ENCODE assay signal across 9 mouse cellular contexts in genomic region chr1:75000496-75000895, GRCm38 (mm10). TPM values are rescaled to one million over a fixed set of nuclear protein-coding genes. Genes with fewer than 3 reads are reported as not detected.
DNase-seq lines count a peak whose midpoint lies in the region; ATAC-seq and TF ChIP-seq lines count a peak whose summit lies in the region.
"Had no signal": no experiment of that assay in that cellular context is flagged by ENCODE, and none has a peak within 500 bp of the region (broad histone marks: within the 10 kb centered on the region; RNA-seq: fewer than 3 reads in every experiment).

No protein-coding gene starts in this region.

- peak; percentile 52 for TF ChIP-seq RAD21 in MEL (IDR thresholded peaks at IDR 0.05; ENCODE audit: low read depth, low read length)

- DNase-seq in hindbrain, embryonic 11.5 days (ENCODE audit: low spot score), result peak; percentile 71
- DNase-seq in 3T3-L1 (ENCODE audit: low read depth, low spot score) (peak; percentile 62), MEL (ENCODE audit: low read depth, low spot score) (peak; percentile 68)
- DNase-seq in cerebellum, adult 18-20 months, result peak; percentile 34 to 59
- DNase-seq in heart, postnatal 4 days, result peak; percentile 49
- peak; percentile 65 for DNase-seq in lung, embryonic 14.5 days
- peak; percentile 23 for DNase-seq in thymus, postnatal 25 days

- no peak overlapping the region for H3K4me2 ChIP-seq in hindbrain, embryonic 11.5 days (replicated peaks; ENCODE audit: low read depth, low read length)
- H3K4me2 ChIP-seq in hindbrain, embryonic 12.5 days (replicated peaks), result no peak overlapping the region
- H3K4me2 ChIP-seq in lung, embryonic 14.5 days, result no peak overlapping the region
- H3K4me2 ChIP-seq: liver, embryonic 15.5 days had no signal

- H3K36me3 ChIP-seq in hindbrain, embryonic 11.5 days (ENCODE audit: control insufficient read depth, insufficient read depth, low read length), result no peaks in the 10 kb centered on the region
- H3K36me3 ChIP-seq in hindbrain, embryonic 12.5 days, result no peaks in the 10 kb centered on the region
- H3K36me3 ChIP-seq in MEL (ENCODE audit: control insufficient read depth in 1 of 2, insufficient read depth in 2 of 2, low read length in 2 of 2), result peaks cover 0 to 5% of the 10 kb centered on the region in 2 experiments; a peak in 2 of 4 replicates
- no peaks in the 10 kb centered on the region for H3K36me3 ChIP-seq in lung, embryonic 14.5 days (ENCODE audit: insufficient read depth)
- H3K36me3 ChIP-seq: liver, embryonic 15.5 days had no signal

- no peak overlapping the region for H3K9ac ChIP-seq in hindbrain, embryonic 11.5 days (ENCODE audit: low read depth, low read length)
- H3K9ac ChIP-seq in hindbrain, embryonic 12.5 days, result no peak overlapping the region
- H3K9ac ChIP-seq in MEL (ENCODE audit: control insufficient read depth, low read depth, low read length, poor library complexity, severe bottlenecking), result no peak overlapping the region
- no peak overlapping the region for H3K9ac ChIP-seq in lung, embryonic 14.5 days
- H3K9ac ChIP-seq: liver, embryonic 15.5 days had no signal

- H3K27me3 ChIP-seq in hindbrain, embryonic 11.5 days (ENCODE audit: control insufficient read depth, insufficient read depth, low read length), result no peaks in the 10 kb centered on the region
- no peaks in the 10 kb centered on the region for H3K27me3 ChIP-seq in hindbrain, embryonic 12.5 days
- no peaks in the 10 kb centered on the region for H3K27me3 ChIP-seq in MEL (ENCODE audit: control insufficient read depth in 1 of 2, insufficient read depth in 2 of 2, low read length in 2 of 2)
- H3K27me3 ChIP-seq in lung, embryonic 14.5 days (ENCODE audit: insufficient read depth, low read length), result no peaks in the 10 kb centered on the region
- H3K27me3 ChIP-seq: liver, embryonic 15.5 days had no signal

- TF ChIP-seq POLR2A in MEL (IDR thresholded peaks at IDR 0.05; ENCODE audit: control insufficient read depth in 1 of 2, insufficient read depth in 1 of 2, low read depth in 1 of 2, low read length in 2 of 2, poor library complexity in 1 of 2), result no peak

- H3K4me3 ChIP-seq in hindbrain, embryonic 11.5 days (ENCODE audit: low read depth, low read length), result no peak overlapping the region
- H3K4me3 ChIP-seq in hindbrain, embryonic 12.5 days, result no peak overlapping the region
- no peak overlapping the region for H3K4me3 ChIP-seq in MEL (ENCODE audit: control insufficient read depth in 1 of 2, insufficient read depth in 1 of 2, low read depth in 2 of 2, low read length in 2 of 2)
- no peak overlapping the region for H3K4me3 ChIP-seq in lung, embryonic 14.5 days (ENCODE audit: low read depth, low read length)
- H3K4me3 ChIP-seq: liver, embryonic 15.5 days had no signal

- peak; percentile 82 to 100 (median 87) for TF ChIP-seq CTCF in MEL (IDR thresholded peaks at IDR 0.05 in 2 of 3, conservative IDR thresholded peaks at IDR 0.05 in 1 of 3; ENCODE audit: control insufficient read depth in 1 of 3, insufficient read depth in 1 of 3, low read depth in 2 of 3, low read length in 3 of 3, poor library complexity in 1 of 3, severe bottlenecking in 1 of 3)
- TF ChIP-seq CTCF in lung, embryonic 14.5 days (IDR thresholded peaks at IDR 0.05; ENCODE audit: low read depth), result peak; percentile 81

- H3K9me3 ChIP-seq in hindbrain, embryonic 11.5 days (ENCODE audit: control insufficient read depth, low read length), result no peaks in the 10 kb centered on the region
- no peaks in the 10 kb centered on the region for H3K9me3 ChIP-seq in hindbrain, embryonic 12.5 days (replicated peaks)
- no peaks in the 10 kb centered on the region for H3K9me3 ChIP-seq in MEL (replicated peaks; ENCODE audit: insufficient read depth, low read length)
- H3K9me3 ChIP-seq in lung, embryonic 14.5 days (ENCODE audit: low read depth, low read length), result no peaks in the 10 kb centered on the region
- H3K9me3 ChIP-seq: liver, embryonic 15.5 days had no signal

- H3K79me2 ChIP-seq in MEL (ENCODE audit: control insufficient read depth, insufficient read depth, low read length, poor library complexity), result no peaks in the 10 kb centered on the region

- no peak for TF ChIP-seq EP300 in MEL (IDR thresholded peaks at IDR 0.05; ENCODE audit: low read depth in 1 of 2, low read length in 2 of 2)

- ATAC-seq in hindbrain, embryonic 11.5 days (ENCODE audit: low FRiP score), result no peak
- ATAC-seq in hindbrain, embryonic 12.5 days (ENCODE audit: low FRiP score), result no peak
- no peak for ATAC-seq in lung, embryonic 14.5 days (ENCODE audit: insufficient read depth)

- H3K4me1 ChIP-seq in hindbrain, embryonic 11.5 days (replicated peaks; ENCODE audit: control insufficient read depth, insufficient read depth, low read length), result no peaks in the 10 kb centered on the region
- H3K4me1 ChIP-seq in hindbrain, embryonic 12.5 days, result no peaks in the 10 kb centered on the region
- H3K4me1 ChIP-seq in MEL (ENCODE audit: control insufficient read depth in 1 of 2, insufficient read depth in 2 of 2, low read length in 2 of 2), result peaks cover 2% of the 10 kb centered on the region in 2 experiments; a peak in 2 of 4 replicates
- H3K4me1 ChIP-seq in lung, embryonic 14.5 days (ENCODE audit: insufficient read depth), result no peaks in the 10 kb centered on the region
- H3K4me1 ChIP-seq: liver, embryonic 15.5 days had no signal

- H3K27ac ChIP-seq in hindbrain, embryonic 11.5 days (ENCODE audit: low read depth, low read length), result no peak overlapping the region
- no peak overlapping the region for H3K27ac ChIP-seq in hindbrain, embryonic 12.5 days
- no peak overlapping the region for H3K27ac ChIP-seq in MEL (ENCODE audit: control insufficient read depth, low read depth, low read length)
- H3K27ac ChIP-seq in lung, embryonic 14.5 days (ENCODE audit: low read depth), result no peak overlapping the region
- H3K27ac ChIP-seq: liver, embryonic 15.5 days had no signal

- WGBS in hindbrain, embryonic 11.5 days, result 0% methylated on average over 1 of the region's 1 CpGs
- 0% methylated on average over 1 of the region's 1 CpGs for WGBS in hindbrain, embryonic 12.5 days
- 2% methylated on average over 1 of the region's 1 CpGs for WGBS in lung, embryonic 14.5 days

TF ChIP-seq in MEL, 35 proteins besides CTCF, POLR2A, EP300 and RAD21:
- TF ChIP-seq NRF1 (IDR thresholded peaks at IDR 0.05; ENCODE audit: insufficient read depth, low read depth, low read length, poor library complexity, severe bottlenecking) (no peak), ZC3H11A (IDR thresholded peaks at IDR 0.05; ENCODE audit: low read depth, low read length) (0 out of 2 replicates have a peak, but pooled peaks have one; percentile 8), SMC3 (IDR thresholded peaks at IDR 0.05; ENCODE audit: low read depth, low read length) (peak; percentile 84)

RNA-seq across cellular contexts. Expression of gene Ihh, which starts 49.0 kb away (rescaled TPM):
- polyA plus RNA-seq in hindbrain, embryonic 11.5 days (2014; fragmentation: Nextera tagmentation; extraction: Ambion mirVana), result 0.20 and 0.35 TPM in 2 replicates
- polyA plus RNA-seq in hindbrain, embryonic 12.5 days (2016; fragmentation: Nextera tagmentation; extraction: Ambion mirVana), result 0.14 and 0.83 TPM in 2 replicates
- 0.04 TPM in 1 of 2 replicates, not detected in the other for total RNA-seq in MEL (2012; rRNA removed)
- under 1 TPM in 1 of 2 experiments, not detected in 1; 0.07 TPM for polyA plus RNA-seq in MEL (2012; ENCODE audit: insufficient read depth in 1 of 2, insufficient read length in 2 of 2, low read depth in 1 of 2, low replicate concordance in 2 of 2, missing spikeins in 1 of 2)
- under 1 TPM; 0.18 to 0.26 TPM for total RNA-seq in heart, postnatal 4 days (2021)
- 0.12 and 0.14 TPM in 2 replicates for polyA plus RNA-seq in lung, embryonic 14.5 days (2014; fragmentation: Nextera tagmentation; extraction: Ambion mirVana)
